Mouse (Mus musculus) spleen, adult 18-20 months (tissue): ENCODE measurements at regions not wholly inside any gene's neighbourhood (a gene's known extent, or its start where the extent isn't known, plus 50 kb on each side); places are given as distances from the start of the nearest gene placed in this dataset.
"Not testable (repeated sequence)": the region's sequence is repeated elsewhere in the genome, so short reads cannot be mapped to it uniquely, and the experiment has no call there.

Experiments
- DNase-seq, 2 experiments: peaks; one replicate each; pipeline ENCODE4 v3.0.0; 2022; ENCODE audit warnings: mixed read lengths in 2 of 2

GRCm38 (mm10) chr1:95397188-95397587 is 83.8 kb downstream of the Fam174a start:
- peak in 1 of 2 experiments; percentile 28 for DNase-seq

DNA sequence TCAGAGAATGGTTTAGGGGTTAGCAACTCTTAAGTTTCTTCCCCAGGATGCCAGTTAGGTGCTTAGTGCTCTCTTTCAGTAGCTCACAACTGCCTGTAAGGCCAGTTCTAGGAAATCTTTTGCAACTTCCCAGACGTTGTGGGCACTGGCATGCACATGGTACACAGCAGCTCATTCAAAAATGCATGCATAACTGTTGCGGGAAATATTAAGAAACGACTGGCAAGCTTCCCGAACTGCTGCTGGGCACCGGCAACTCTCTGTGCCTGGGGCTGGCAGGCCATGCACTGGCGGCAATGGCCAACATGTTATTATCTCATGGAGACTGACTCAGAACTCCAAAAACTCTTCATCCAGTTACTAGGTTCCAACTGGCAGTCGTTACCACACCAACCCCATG is 86.3 kb downstream of the Fam174a start:
- no peak for DNase-seq

DNA sequence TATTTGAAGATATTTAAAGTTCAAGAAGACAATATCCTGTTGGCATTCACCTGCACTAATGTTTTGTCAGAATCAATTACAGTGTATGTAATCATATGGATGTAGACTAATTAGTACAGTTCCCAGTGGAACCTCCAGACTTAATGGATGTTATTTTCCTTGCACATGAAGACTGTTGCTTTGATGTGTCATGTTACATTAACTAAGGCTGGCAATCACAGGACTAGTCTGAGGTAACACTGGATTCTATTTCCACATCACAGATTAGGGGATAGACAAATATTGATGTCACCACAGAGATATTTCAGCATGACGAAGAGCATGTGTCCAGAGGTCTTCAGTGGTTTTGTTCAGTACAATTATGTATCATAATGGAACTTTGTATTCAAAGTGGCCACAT is 108.8 kb downstream of the Fam174a start:
- DNase-seq = no peak

GRCm38 (mm10) chr1:95425420-95425819 is 112.0 kb downstream of the Fam174a start:
- DNase-seq = no peak

GRCm38 (mm10) chr1:95437155-95437554 is 123.7 kb downstream of the Fam174a start:
- DNase-seq = no peak

- no peak for DNase-seq
Observed at GRCm38 (mm10) chr1:95445541-95445940, 132.1 kb downstream of the Fam174a start.

GRCm38 (mm10) chr1:95448962-95449558 is 135.6 kb downstream of the Fam174a start:
- no peak for DNase-seq

DNA sequence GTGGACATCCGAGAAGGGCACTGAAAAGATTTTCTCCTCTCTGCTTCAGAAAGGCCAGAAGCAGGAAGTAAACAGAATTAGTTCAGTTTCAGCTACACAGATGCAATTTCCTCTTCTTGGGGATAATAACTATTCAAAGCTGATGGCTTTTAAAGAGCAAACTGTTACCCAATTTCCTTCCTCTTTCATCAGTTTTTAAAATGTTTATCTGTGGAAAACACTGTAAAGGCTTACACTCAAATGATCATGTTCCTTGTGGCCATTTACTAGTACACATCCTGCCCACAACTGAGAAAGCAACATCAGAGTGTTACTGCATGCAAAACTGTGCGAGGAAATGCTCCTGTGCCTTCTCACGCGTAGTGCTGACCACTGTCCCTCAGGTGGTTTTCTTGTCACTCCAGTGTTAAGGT is 137.5 kb downstream of the Fam174a start:
- DNase-seq = peak in 1 of 2 experiments; percentile 15

DNA sequence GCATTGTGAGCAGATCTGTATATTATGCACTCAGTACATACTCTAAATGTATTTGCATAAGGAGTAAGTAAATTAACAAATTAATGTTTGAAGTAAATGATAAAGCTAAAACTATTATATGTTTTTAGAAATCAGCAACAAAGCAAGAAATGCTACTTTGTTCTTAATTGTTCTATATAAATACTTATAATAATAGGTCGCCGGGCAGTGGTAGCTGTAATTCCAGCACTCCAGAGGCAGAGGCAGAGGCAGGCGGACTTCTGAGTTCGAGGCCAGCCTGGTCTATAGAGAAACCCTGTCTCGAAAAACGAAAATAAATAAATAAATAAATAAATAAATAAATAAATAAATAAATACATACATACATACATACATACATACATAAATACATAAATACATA is 138.3 kb downstream of the Fam174a start:
- peak; percentile 61 to 67 for DNase-seq

DNA sequence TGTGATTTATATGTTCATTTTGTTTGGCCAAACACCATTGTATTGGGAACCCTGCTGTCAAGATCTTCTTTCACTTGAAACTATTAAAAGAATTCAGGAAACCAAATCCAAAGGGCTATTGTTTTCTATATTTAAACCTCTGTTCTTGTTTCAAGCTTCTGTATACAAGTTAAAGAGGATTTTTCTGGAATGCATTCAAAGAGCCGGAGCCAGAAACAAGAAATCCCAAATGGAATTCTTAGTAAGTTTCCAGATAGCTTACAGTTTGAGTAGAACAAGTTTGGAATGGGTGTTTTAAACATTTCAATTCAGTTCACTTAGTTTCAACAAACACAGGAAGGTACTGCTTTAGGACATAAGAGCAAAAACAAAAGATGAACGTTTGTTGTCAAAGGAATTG is 140.8 kb downstream of the Fam174a start:
- no peak for DNase-seq

GRCm38 (mm10) chr1:95459355-95459754 is 145.9 kb downstream of the Fam174a start:
- no peak for DNase-seq

- no peak for DNase-seq
Observed at GRCm38 (mm10) chr1:95468095-95468494, 154.7 kb downstream of the Fam174a start.

- no peak for DNase-seq
Observed at GRCm38 (mm10) chr1:95468772-95469171, 155.3 kb downstream of the Fam174a start.

GRCm38 (mm10) chr1:95470491-95470890 is 157.1 kb downstream of the Fam174a start:
- DNase-seq = no peak

DNA sequence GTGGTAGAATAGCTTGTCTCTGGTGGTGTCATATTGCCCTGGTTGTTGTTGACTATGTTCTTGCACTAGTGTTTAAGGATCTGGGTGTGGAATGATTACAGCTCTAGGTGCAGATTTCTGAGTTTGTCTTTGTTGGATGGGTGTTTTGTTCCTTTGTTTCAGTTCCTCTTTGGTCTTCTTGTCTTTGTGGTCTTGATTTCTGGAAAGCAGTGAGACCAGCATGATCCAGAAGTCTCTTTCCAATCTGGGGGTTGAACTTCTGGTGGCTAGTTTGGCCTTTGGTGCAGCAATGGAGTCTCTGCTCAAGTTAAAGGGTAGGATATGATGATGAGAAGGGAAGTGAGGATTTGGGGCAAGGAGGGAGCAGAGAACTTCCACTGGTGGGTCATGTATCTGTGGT is 174.4 kb downstream of the St8sia4 start:
- peak in 1 of 2 experiments; percentile 6 for DNase-seq

DNA sequence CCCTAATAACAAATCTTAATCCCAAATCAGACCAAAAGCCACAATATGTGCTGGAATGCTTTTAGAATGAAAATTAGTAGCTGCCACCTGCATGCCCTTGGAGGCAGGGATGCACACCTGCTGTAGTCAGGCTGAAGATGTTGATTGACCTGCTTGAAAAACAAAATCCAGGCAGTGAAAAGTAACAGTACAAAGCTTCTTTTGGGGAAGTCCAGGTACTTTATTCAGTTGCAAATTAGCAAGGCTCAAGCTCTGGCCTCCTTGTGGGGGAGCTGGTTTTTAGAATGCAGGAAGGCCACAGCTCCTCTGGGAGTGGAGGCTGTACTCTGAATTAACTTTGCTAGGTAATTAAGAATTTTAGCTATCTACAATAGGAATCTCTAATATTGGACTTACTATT is 166.7 kb downstream of the St8sia4 start:
- DNase-seq = not testable (repeated sequence)

GRCm38 (mm10) chr1:95508718-95509117 is 158.7 kb downstream of the St8sia4 start:
- no peak for DNase-seq

- DNase-seq = no peak
Observed at GRCm38 (mm10) chr1:95528726-95529125, 138.6 kb downstream of the St8sia4 start.

DNA sequence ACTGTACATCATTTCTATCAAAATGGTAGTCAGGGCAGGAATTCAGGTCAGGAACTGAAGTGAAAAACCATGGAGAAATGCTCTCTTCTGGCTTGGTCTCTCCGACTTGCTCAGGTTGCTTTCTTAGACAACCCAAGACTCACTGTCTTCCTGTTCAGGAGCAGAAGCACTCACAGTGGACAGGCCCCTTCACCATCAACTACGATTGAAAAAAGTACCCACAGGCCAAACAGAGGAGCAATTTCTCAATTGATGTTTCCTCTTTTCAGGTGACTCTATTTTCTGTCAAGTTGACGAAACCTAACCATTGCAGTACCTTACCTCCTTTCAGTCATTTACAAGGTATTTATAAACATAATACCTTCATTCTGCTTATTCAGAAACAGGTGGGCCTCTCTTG is 136.4 kb downstream of the St8sia4 start:
- no peak for DNase-seq
